Mouse (Mus musculus) spleen, adult 12 weeks (tissue): ENCODE data around the gene Med22.

Experiments
- DNase-seq: peaks from one replicate; pipeline ENCODE4 v3.0.0; 2022; ENCODE audit warnings: low spot score

The Med22 gene

DNA sequence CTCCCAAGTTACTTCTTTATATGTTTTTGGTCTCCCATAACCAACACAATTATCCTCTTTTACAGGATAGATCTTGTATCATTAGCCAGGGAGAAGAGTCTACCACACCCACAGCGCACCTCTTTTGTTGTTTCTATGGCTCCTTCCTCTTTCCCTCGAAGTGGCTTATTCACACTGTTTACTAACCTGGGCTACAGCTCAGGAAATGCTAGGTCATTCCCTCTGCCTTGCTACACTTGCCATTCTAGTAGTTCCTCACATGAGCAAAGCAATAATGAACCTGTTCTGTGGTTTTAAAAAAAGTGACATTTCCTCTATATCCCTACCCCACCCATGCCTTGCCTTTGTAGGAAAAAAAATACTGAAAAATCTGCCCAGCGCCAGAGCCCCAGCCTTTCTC is 47.6 kb downstream of the Med22 start:
- DNase-seq: no peak
